Mouse (Mus musculus): Measurements from ENCODE around the gene Hspb11.

Hspb11 gene

DNA sequence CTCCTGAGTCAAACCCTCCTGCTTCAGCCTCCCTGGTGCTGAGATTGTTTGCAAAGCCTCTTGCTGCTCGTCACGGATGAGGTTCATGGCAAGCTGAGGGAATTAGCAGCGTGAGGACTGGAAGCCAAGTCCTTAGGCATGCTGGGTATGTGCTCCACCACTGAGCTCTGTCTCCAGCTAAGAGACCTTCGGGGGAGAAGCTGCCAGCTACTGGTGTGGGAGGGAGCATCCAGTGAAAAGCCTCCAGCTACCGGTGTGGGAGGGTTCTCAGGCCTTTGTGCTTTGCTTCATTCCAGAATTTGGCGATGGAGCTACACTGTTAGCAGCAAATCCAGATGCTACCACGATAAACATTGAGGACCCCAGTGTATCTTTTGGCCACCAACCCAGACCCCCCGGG, 65.3 kb downstream of the Hspb11 start:
- DNase-seq, result no peak

DNA sequence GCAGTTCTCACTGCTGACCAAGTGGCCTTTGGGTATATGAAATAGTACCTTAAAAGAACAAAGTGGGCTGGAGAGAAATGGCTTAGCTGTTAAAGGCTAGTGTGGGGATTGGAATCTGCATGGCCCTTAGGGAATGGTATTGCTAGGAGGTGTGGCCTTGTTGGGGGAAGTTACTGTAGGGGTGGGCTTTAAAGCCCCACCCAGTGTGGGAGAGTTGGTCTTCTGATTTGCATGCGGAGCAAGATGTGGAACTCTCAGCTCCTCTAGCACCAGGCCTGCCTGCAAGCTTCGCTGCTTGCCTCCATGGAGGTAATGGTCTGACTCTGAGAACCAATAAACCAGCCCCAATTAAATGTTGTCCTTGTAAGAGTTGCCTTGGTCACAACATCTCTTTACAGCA, 67.6 kb downstream of the Hspb11 start:
- no peak for DNase-seq

- no peak for DNase-seq
Measured at GRCm38 (mm10) chr4:107323113-107323512, 69.7 kb downstream of the Hspb11 start.

DNA sequence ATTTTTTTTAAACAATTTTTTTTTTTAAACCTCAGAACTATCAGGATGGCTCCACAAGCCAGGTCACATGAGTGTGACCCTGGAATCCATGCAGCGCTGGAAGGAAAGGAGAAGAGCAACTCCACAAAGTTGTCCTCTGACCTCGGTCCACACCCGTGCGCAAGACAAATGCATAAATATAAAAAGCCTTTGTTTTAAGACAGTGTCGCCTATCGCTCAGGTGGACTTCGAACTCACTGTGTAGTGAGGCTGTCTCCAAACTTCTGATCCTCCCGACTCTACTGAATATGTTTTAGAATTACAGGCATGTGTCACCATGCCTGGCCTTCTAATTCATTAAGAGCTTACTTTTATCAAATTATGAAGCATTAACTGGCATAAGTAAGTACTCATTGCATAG, 75.1 kb downstream of the Hspb11 start:
- DNase-seq, result no peak

All from kidney, adult 18-20 months (tissue).